Mouse (Mus musculus) lung, adult 2 months (tissue): ENCODE data around the gene Prl8a1. TPM values are rescaled to one million over a fixed set of nuclear protein-coding genes. Genes with fewer than 3 reads are reported as not detected.

Source experiments
- DNase-seq: peaks from one replicate; pipeline ENCODE4 v3.0.0; 2022
- H3K4me1 ChIP-seq: fragments of 200-500 bp; 2 replicates; pipeline ENCODE4 v1.6.1; 2011; ENCODE audit warnings: low read length; ENCODE audit not compliant: control insufficient read depth, insufficient read depth
- H3K4me3 ChIP-seq: fragments of 200-500 bp; replicated peaks from 2 replicates; pipeline ENCODE3; 2011; ENCODE audit warnings: low read depth, mild to moderate bottlenecking, control low read depth, low read length; ENCODE audit errors: extremely low read depth
- CTCF ChIP-seq: fragments of 200-500 bp; IDR thresholded peaks from 2 replicates; pipeline ENCODE4 v1.5.1; 2011; ENCODE audit warnings: mild to moderate bottlenecking, low read length, control low read depth; ENCODE audit not compliant: insufficient read depth
- POLR2A ChIP-seq: fragments of 200-500 bp; IDR thresholded peaks from 2 replicates; pipeline ENCODE4 v1.6.1; 2011; ENCODE audit warnings: low read depth, mild to moderate bottlenecking, control low read depth, low read length, borderline replicate concordance; ENCODE audit errors: extremely low read depth
- WGBS: fragments of 180-500 bp; shearing (Covaris S2); methylation state at CpG from one replicate; pipeline ENCODE4 v1.1.7; 2018; 5-methylcytosine and 5-hydroxymethylcytosine counted together
- polyA plus RNA-seq: library from polyadenylated mRNA; depleted of rRNA; stranded (reverse); fragments of >200 nt; gene quantifications from 2 replicates; pipeline ENCODE4 v1.2.3, GENCODE M21; 2012; rRNA removed

Gene Prl8a1
- polyA plus RNA-seq: not detected in 2 replicates

- no peak for DNase-seq
- Histone ChIP-seq H3K4me3 (no peak within 1 kb of the TSS), H3K4me1 (no peaks in the 10 kb centered on the region)
- WGBS: 76% methylated on average over 2 of the region's 2 CpGs
- TF ChIP-seq CTCF: no peak
Observed at GRCm38 (mm10) chr13:27582071-27582470, at the start of gene Prl8a1. Prl8a1 (minus strand) TSS chr13:27582171.

GRCm38 (mm10) chr13:27610482-27610881 is 28.5 kb upstream of the Prl8a1 start, which contains the start of gene Prl7b1:
Prl7b1 (minus strand) TSS chr13:27610582.
- H3K4me1 ChIP-seq: no peaks in the 10 kb centered on the region
- WGBS: 59% methylated on average over 4 of the region's 4 CpGs
- TF ChIP-seq POLR2A: no peak
- TF ChIP-seq CTCF: no peak
- H3K4me3 ChIP-seq: no peak within 1 kb of the TSS
- no peak for DNase-seq

GRCm38 (mm10) chr13:27564506-27564905 is 17.5 kb downstream of the Prl8a1 start, which contains the start of gene Prl8a9:
Prl8a9 (minus strand) TSS chr13:27564606.
- TF ChIP-seq CTCF: no peak
- no peak for TF ChIP-seq POLR2A
- WGBS: 73% methylated on average over 2 of the region's 2 CpGs
- DNase-seq: no peak
- H3K4me1 ChIP-seq: no peaks in the 10 kb centered on the region
- no peak within 1 kb of the TSS for H3K4me3 ChIP-seq

GRCm38 (mm10) chr13:27553336-27553735 is 28.6 kb downstream of the Prl8a1 start:
- DNase-seq: no peak
- no peaks in the 10 kb centered on the region for H3K4me1 ChIP-seq
- TF ChIP-seq CTCF: no peak
- no peak for TF ChIP-seq POLR2A
- H3K4me3 ChIP-seq: no peak overlapping the region

Other genes starting within 250 kb of the Prl8a1 start
- gene Prl8a2, start 236.5 kb downstream of the Prl8a1 start, polyA plus RNA-seq: not detected in 2 replicates
- gene Prl2b1, start 191.3 kb downstream of the Prl8a1 start, polyA plus RNA-seq: not detected in 2 replicates
- not detected in 2 replicates for gene Prl8a6, start 143.5 kb downstream of the Prl8a1 start, polyA plus RNA-seq
- gene Prl8a8, start 69.0 kb downstream of the Prl8a1 start, polyA plus RNA-seq: not detected in 2 replicates
- gene Prl8a9, start 17.6 kb downstream of the Prl8a1 start, polyA plus RNA-seq: not detected in 2 replicates
- gene Prl7b1, start 28.4 kb upstream of the Prl8a1 start, polyA plus RNA-seq: not detected in 2 replicates
- not detected in 2 replicates for gene Prl7a1, start 60.3 kb upstream of the Prl8a1 start, polyA plus RNA-seq
- not detected in 2 replicates for gene Prl7a2, start 85.9 kb upstream of the Prl8a1 start, polyA plus RNA-seq
- gene Prl7d1, start 134.6 kb upstream of the Prl8a1 start, polyA plus RNA-seq: not detected in 2 replicates
- not detected in 2 replicates for gene Prl7c1, start 198.6 kb upstream of the Prl8a1 start, polyA plus RNA-seq
- not detected in 2 replicates for gene Prl2a1, start 219.5 kb upstream of the Prl8a1 start, polyA plus RNA-seq